Mouse (Mus musculus) limb, embryonic 15.5 days (tissue): ENCODE measurements around the gene Vwa1. TPM values are rescaled to one million over a fixed set of nuclear protein-coding genes. Genes with fewer than 3 reads are reported as not detected.
A peak's percentile ranks its signal among the peaks of the same experiment; 100 is the strongest.

Experiments used
- ATAC-seq: fragments of 200-750 bp; cut with Nextera tagmentation; 2 replicates; pipeline ENCODE4 v1.8.0; 2017; ENCODE audit warnings: low read depth, moderate TSS enrichment; ENCODE audit not compliant: insufficient number of reproducible peaks, low FRiP score, low TSS enrichment
- H3K27ac ChIP-seq: fragments of 300-500 bp; sonication (generic); 2 replicates; pipeline ENCODE4 v1.5.1; 2015; ENCODE audit warnings: moderate library complexity, mild to moderate bottlenecking, inconsistent platforms
- H3K27me3 ChIP-seq: fragments of 300-500 bp; sonication (generic); 2 replicates; pipeline ENCODE4 v1.6.1; 2015; ENCODE audit warnings: inconsistent platforms
- H3K36me3 ChIP-seq: fragments of 300-500 bp; sonication (generic); 2 replicates; pipeline ENCODE4 v1.6.1; 2015; ENCODE audit warnings: inconsistent platforms
- H3K4me1 ChIP-seq: fragments of 300-500 bp; sonication (generic); 2 replicates; pipeline ENCODE4 v1.6.1; 2015; ENCODE audit warnings: inconsistent platforms
- H3K4me2 ChIP-seq: fragments of 300-500 bp; sonication (generic); 2 replicates; pipeline ENCODE4 v1.6.1; 2015; ENCODE audit warnings: mild to moderate bottlenecking, inconsistent platforms
- H3K4me3 ChIP-seq: fragments of 300-500 bp; sonication (generic); 2 replicates; pipeline ENCODE4 v1.5.1; 2015; ENCODE audit warnings: mild to moderate bottlenecking, inconsistent platforms
- H3K9ac ChIP-seq: fragments of 300-500 bp; sonication (generic); 2 replicates; pipeline ENCODE4 v1.6.1; 2015; ENCODE audit warnings: inconsistent platforms
- H3K9me3 ChIP-seq: fragments of 300-500 bp; sonication (generic); 2 replicates; pipeline ENCODE4 v1.6.1; 2016; ENCODE audit warnings: inconsistent platforms
- WGBS: fragments of 180-500 bp; shearing (Covaris S2); methylation state at CpG from one replicate; pipeline ENCODE4 v1.1.7; 2015; 5-methylcytosine and 5-hydroxymethylcytosine counted together
- polyA plus RNA-seq: library from polyadenylated mRNA; unstranded; fragments of >200 nt; fragmentation: Nextera tagmentation; extraction: Ambion mirVana; gene quantifications from 2 replicates; pipeline ENCODE4 v1.2.1, GENCODE M21; 2015

The Vwa1 gene
- polyA plus RNA-seq, 1 experiment from 2014 or later, result 17.6 TPM

DNA sequence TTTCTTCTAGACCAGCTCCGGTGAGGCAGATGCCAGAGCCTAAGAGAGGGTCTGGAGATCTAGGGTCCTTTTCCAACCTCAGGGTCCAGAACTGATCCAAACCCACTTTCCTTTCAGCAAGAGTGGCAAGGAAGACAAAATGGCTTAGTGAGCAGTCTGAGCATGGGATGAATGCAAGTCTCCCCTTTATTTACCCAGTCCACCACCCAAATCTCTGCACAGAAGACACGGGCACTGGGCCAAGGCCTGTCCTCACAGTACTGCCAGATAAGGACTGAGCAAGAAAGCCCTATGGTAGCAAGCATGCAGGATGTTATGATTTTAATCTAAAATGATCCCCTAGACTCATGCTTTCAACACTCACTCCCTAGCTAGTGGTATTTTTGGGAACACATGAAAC lies 3.3 kb upstream of the Vwa1 start:
- H3K27ac ChIP-seq, result no peak overlapping the region
- WGBS, result 75% methylated on average over 2 of the region's 2 CpGs

GRCm38 (mm10) chr4:155776704-155777335 lies 2.3 kb upstream of the Vwa1 start:
- Histone ChIP-seq H3K4me2 (no peak overlapping the region), H3K36me3 (no peaks in the 10 kb centered on the region), H3K4me1 (peaks cover 37% of the 10 kb centered on the region), H3K27me3 (0 out of 2 replicates have a peak, but pooled peaks cover 6% of the 10 kb centered on the region), H3K27ac (no peak overlapping the region), H3K9me3 (no peaks in the 10 kb centered on the region), H3K9ac (no peak overlapping the region), H3K4me3 (no peak overlapping the region)
- no peak for ATAC-seq
- 62% methylated on average over 2 of the region's 2 CpGs for WGBS

More for the DNA sequence above, 3.3 kb upstream of the Vwa1 start:
- H3K4me3 ChIP-seq, result no peak overlapping the region
- no peak overlapping the region for H3K9ac ChIP-seq
- H3K36me3 ChIP-seq, result no peaks in the 10 kb centered on the region
- no peak for ATAC-seq
- no peak overlapping the region for H3K4me2 ChIP-seq
- H3K4me1 ChIP-seq, result peaks cover 37% of the 10 kb centered on the region
- H3K9me3 ChIP-seq, result no peaks in the 10 kb centered on the region
- H3K27me3 ChIP-seq, result 0 out of 2 replicates have a peak, but pooled peaks cover 6% of the 10 kb centered on the region

- H3K4me1 ChIP-seq, result peaks cover 39% of the 10 kb centered on the region
- 73% methylated on average over 3 of the region's 3 CpGs for WGBS
- peak overlapping the region; percentile 73 for H3K27ac ChIP-seq
- no peak for ATAC-seq
- H3K9ac ChIP-seq, result no peak overlapping the region
- no peaks in the 10 kb centered on the region for H3K9me3 ChIP-seq
- H3K4me2 ChIP-seq, result no peak overlapping the region
- H3K27me3 ChIP-seq, result 0 out of 2 replicates have a peak, but pooled peaks cover 6% of the 10 kb centered on the region
- no peak overlapping the region for H3K4me3 ChIP-seq
- H3K36me3 ChIP-seq, result no peaks in the 10 kb centered on the region
Measured at GRCm38 (mm10) chr4:155775855-155776254, 1.4 kb upstream of the Vwa1 start.

DNA sequence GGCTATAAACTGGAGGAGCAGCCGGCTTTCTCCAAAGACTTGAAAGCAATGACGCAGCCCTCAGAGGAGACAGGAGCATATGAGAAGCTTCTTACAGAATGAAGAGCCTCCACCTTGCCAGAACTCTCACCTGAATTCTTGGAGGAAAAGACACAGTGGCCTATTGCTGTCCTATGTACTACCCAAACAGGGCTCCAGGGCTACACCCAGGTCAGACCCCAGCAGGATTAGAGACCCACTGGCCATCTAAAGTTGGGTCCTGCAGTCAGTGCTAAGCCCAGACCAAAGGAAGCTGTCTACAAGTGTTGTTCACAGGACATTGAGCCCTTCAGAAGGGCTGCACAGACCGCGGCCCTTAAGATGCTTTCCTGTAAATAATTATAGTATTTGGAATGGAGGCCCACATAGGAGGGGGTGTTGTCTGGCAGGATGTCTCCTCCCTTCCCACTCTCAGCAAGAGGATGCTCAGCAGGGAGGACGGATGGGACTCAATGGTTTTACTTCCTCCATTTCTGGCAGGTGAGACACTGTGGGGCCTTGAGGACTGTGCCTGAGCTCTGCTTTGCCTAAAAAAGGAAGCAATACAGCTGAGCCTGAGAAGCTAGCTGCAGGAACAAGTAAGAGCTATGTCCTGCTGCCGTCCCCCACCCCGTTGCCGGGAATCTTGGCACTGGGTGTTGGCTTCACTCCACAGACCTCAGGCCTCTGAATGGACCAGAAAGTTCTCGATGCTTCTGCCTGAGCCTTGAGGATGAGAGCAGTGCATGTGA lies 658 bp upstream of the Vwa1 start:
- H3K36me3 ChIP-seq, result no peaks in the 10 kb centered on the region
- H3K4me1 ChIP-seq, result peaks cover 45% of the 10 kb centered on the region
- ATAC-seq, result peak; percentile 2; the same call in 1 of the 2 replicates

GRCm38 (mm10) chr4:155773335-155774078 lies 991 bp downstream of the Vwa1 start:
- peaks cover 55% of the 10 kb centered on the region for H3K4me1 ChIP-seq
- peak overlapping the region; percentile 85 for H3K4me2 ChIP-seq
- WGBS, result 34% methylated on average over 5 of the region's 5 CpGs
- no peaks in the 10 kb centered on the region for H3K36me3 ChIP-seq
- H3K27me3 ChIP-seq, result 0 out of 2 replicates have a peak, but pooled peaks cover 6% of the 10 kb centered on the region
- no peak overlapping the region for H3K27ac ChIP-seq
- H3K9ac ChIP-seq, result 0 out of 2 replicates have a peak overlapping the region, but pooled peaks have one; percentile 26
- ATAC-seq, result no peak
- H3K9me3 ChIP-seq, result no peaks in the 10 kb centered on the region
- H3K4me3 ChIP-seq, result peak overlapping the region; percentile 47

More for the DNA sequence above, 658 bp upstream of the Vwa1 start:
- Histone ChIP-seq H3K27me3 (0 out of 2 replicates have a peak, but pooled peaks cover 6% of the 10 kb centered on the region), H3K4me2 (peak overlapping the region; percentile 85), H3K4me3 (peak overlapping the region; percentile 47; the same call in 1 of the 2 replicates), H3K27ac (peak overlapping the region; percentile 73), H3K9ac (no peak overlapping the region), H3K9me3 (no peaks in the 10 kb centered on the region)
- WGBS, result 33% methylated on average over 9 of the region's 9 CpGs

DNA sequence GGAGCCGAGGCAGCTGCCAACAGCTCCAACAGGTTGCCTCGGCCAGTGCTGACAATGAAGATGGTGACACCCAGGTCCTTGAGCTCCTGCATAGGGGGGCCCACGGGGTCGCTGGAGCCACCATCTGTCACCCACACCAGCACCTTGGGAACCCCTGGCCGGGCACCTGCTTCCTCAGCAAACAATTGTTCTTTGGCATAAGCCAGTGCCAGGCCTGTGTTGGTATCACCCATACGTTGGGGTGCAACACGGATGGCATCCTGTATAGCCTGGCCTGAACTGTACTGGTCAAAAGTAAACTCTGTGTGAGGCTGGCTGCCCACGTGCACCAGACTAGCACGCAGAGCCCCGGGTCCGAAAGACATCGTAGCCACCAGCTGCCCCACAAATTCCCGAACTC lies 1.7 kb downstream of the Vwa1 start:
- Histone ChIP-seq H3K27ac (no peak overlapping the region), H3K27me3 (0 out of 2 replicates have a peak, but pooled peaks cover 6% of the 10 kb centered on the region), H3K4me3 (no peak overlapping the region), H3K9me3 (no peaks in the 10 kb centered on the region), H3K4me1 (peaks cover 55% of the 10 kb centered on the region), H3K36me3 (no peaks in the 10 kb centered on the region), H3K4me2 (no peak overlapping the region), H3K9ac (no peak overlapping the region)
- ATAC-seq, result no peak
- 81% methylated on average over 13 of the region's 13 CpGs for WGBS

- ATAC-seq, result no peak
- Histone ChIP-seq H3K4me2 (no peak overlapping the region), H3K9me3 (no peaks in the 10 kb centered on the region), H3K9ac (no peak overlapping the region), H3K27me3 (0 out of 2 replicates have a peak, but pooled peaks cover 6% of the 10 kb centered on the region), H3K36me3 (no peaks in the 10 kb centered on the region), H3K4me3 (no peak overlapping the region), H3K27ac (no peak overlapping the region), H3K4me1 (peaks cover 51% of the 10 kb centered on the region)
- WGBS, result 81% methylated on average over 2 of the region's 2 CpGs
Measured at GRCm38 (mm10) chr4:155771706-155772105, 2.8 kb downstream of the Vwa1 start.

DNA sequence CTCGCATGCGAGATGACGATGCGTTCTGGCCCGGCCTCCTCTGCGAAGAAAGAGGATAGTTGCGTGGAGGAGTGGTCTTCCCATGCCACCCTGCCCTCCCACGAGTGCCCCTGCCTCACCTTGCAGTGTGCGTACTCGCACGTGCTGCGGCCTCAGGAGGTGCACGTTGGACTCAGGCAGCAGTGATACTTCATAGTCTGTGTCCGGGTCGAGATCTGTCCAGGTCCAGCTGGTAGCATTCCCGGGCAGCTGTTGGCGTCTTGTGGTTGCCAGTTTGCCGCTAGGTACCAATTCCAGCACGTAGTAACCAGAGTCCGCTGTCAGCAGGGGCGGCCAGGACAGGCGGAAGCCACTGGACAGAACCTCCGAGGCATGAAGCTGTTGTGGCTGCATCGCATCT lies 3.9 kb downstream of the Vwa1 start:
- WGBS, result 37% methylated on average over 24 of the region's 24 CpGs
- Histone ChIP-seq H3K9ac (peak overlapping the region; percentile 69), H3K27me3 (0 out of 2 replicates have a peak, but pooled peaks cover 6% of the 10 kb centered on the region), H3K4me1 (peaks cover 44% of the 10 kb centered on the region), H3K9me3 (no peaks in the 10 kb centered on the region), H3K27ac (0 out of 2 replicates have a peak overlapping the region, but pooled peaks have one; percentile 79), H3K4me3 (peak overlapping the region; percentile 53), H3K4me2 (peak overlapping the region; percentile 80), H3K36me3 (no peaks in the 10 kb centered on the region)
- no peak for ATAC-seq

GRCm38 (mm10) chr4:155769880-155770512 lies 4.5 kb downstream of the Vwa1 start:
- peak; percentile 77 for ATAC-seq
- Histone ChIP-seq H3K9ac (peak overlapping the region; percentile 69), H3K27ac (peak overlapping the region; percentile 79), H3K4me2 (peak overlapping the region; percentile 80), H3K27me3 (0 out of 2 replicates have a peak, but pooled peaks cover 6% of the 10 kb centered on the region), H3K36me3 (no peaks in the 10 kb centered on the region), H3K4me3 (peak overlapping the region; percentile 53), H3K9me3 (no peaks in the 10 kb centered on the region), H3K4me1 (peaks cover 37% of the 10 kb centered on the region)
- WGBS, result under 1% methylated on average over 39 of the region's 39 CpGs

DNA sequence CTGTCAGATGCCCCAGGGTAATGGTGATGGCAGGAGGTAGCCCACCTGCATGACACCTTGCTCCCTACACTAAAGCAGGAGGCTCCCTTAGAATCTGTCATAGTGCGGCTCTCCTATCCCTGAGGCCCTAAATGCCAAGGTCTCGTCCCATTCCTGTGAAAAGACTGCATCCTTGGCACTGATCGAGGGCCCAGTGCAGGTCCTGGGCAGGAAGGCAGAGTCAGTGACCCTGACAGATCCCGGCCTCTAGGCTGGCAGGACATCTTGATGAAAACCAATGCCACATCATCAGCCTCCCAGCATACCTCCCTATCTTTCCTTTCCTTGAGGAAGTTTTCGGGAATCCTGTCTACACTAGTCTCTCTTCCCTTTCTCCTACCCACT lies 5.0 kb downstream of the Vwa1 start:
- peaks cover 33% of the 10 kb centered on the region for H3K4me1 ChIP-seq
- no peaks in the 10 kb centered on the region for H3K36me3 ChIP-seq
- peak overlapping the region; percentile 53 for H3K4me3 ChIP-seq
- H3K4me2 ChIP-seq, result peak overlapping the region; percentile 80
- 0 out of 2 replicates have a peak, but pooled peaks cover 6% of the 10 kb centered on the region for H3K27me3 ChIP-seq
- WGBS, result 54% methylated on average over 5 of the region's 5 CpGs
- H3K9ac ChIP-seq, result peak overlapping the region; percentile 69
- H3K27ac ChIP-seq, result peak overlapping the region; percentile 79; the same call in 1 of the 2 replicates
- no peaks in the 10 kb centered on the region for H3K9me3 ChIP-seq
- no peak for ATAC-seq

DNA sequence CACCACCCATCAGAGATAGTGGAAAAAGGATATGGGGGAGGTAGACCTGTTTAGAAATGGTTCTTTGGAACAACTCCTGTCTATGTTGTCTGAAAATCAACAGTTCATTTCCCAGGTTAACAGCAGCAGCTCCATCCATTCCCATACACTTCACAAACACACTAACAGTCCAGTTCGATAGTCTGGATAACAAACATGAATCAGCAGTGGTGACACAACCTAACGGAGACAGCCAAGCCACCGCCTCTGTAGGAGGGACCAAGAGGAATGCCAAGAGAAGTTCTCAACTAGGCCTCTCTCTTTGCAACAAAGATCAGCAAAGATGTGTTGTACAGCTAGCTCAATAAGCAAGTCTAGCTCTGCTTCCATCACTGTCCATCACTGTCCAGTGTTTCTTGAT lies 12.1 kb downstream of the Vwa1 start:
- Histone ChIP-seq H3K9ac (no peak overlapping the region), H3K27ac (no peak overlapping the region), H3K27me3 (no peaks in the 10 kb centered on the region), H3K36me3 (0 out of 2 replicates have a peak, but pooled peaks cover 6% of the 10 kb centered on the region), H3K4me1 (peaks cover 29% of the 10 kb centered on the region), H3K4me3 (no peak overlapping the region), H3K4me2 (no peak overlapping the region), H3K9me3 (no peaks in the 10 kb centered on the region)
- ATAC-seq, result no peak
- WGBS, result 81% methylated on average over 3 of the region's 3 CpGs
